Mouse (Mus musculus) neural tube, embryonic 11.5 days (tissue): ENCODE measurements around the gene Fam170b. TPM values are rescaled to one million over a fixed set of nuclear protein-coding genes. Genes with fewer than 3 reads are reported as not detected.

Experiments used
- ATAC-seq: fragments of 200-750 bp; cut with Nextera tagmentation; 2 replicates; pipeline ENCODE4 v1.8.0; 2017; ENCODE audit warnings: moderate number of reproducible peaks, mild to moderate bottlenecking, moderate TSS enrichment, moderate library complexity; ENCODE audit not compliant: insufficient read depth, low FRiP score, low TSS enrichment
- DNase-seq: peaks from one replicate; pipeline ENCODE4 v3.0.0-alpha.2; 2015; ENCODE audit warnings: low spot score
- H3K27ac ChIP-seq: fragments of 300-500 bp; sonication (generic); 2 replicates; pipeline ENCODE4 v1.5.1; 2014; ENCODE audit warnings: low read depth, mild to moderate bottlenecking, low read length
- H3K27me3 ChIP-seq: fragments of 300-500 bp; sonication (generic); 2 replicates; pipeline ENCODE4 v1.6.1; 2014; ENCODE audit warnings: mild to moderate bottlenecking, low read length, mixed read lengths; ENCODE audit not compliant: control insufficient read depth, insufficient read depth
- H3K36me3 ChIP-seq: fragments of 300-500 bp; sonication (generic); 2 replicates; pipeline ENCODE4 v1.6.1; 2014; ENCODE audit warnings: mild to moderate bottlenecking, low read length, moderate library complexity, mixed read lengths; ENCODE audit not compliant: control insufficient read depth, insufficient read depth
- H3K4me1 ChIP-seq: fragments of 300-500 bp; sonication (generic); 2 replicates; pipeline ENCODE4 v1.6.1; 2014; ENCODE audit warnings: low read length, mixed read lengths; ENCODE audit not compliant: control insufficient read depth, insufficient read depth
- H3K4me2 ChIP-seq: fragments of 300-500 bp; sonication (generic); 2 replicates; pipeline ENCODE4 v1.6.1; 2014; ENCODE audit warnings: low read depth, mild to moderate bottlenecking, moderate library complexity
- H3K4me3 ChIP-seq: fragments of 300-500 bp; sonication (generic); 2 replicates; pipeline ENCODE4 v1.5.1; 2014; ENCODE audit warnings: low read depth, low read length
- H3K9ac ChIP-seq: fragments of 300-500 bp; sonication (generic); 2 replicates; pipeline ENCODE4 v1.6.1; 2014; ENCODE audit warnings: mild to moderate bottlenecking, low read length
- H3K9me3 ChIP-seq: fragments of 300-500 bp; sonication (generic); 2 replicates; pipeline ENCODE4 v1.6.1; 2016; ENCODE audit warnings: low read length; ENCODE audit not compliant: control insufficient read depth
- WGBS: fragments of 180-500 bp; shearing (Covaris S2); extraction: QIAGEN DNeasy Blood & Tissue Kit; methylation state at CpG from one replicate; pipeline ENCODE4 v1.1.7; 2014; 5-methylcytosine and 5-hydroxymethylcytosine counted together
- polyA plus RNA-seq: library from polyadenylated mRNA; unstranded; fragments of >200 nt; fragmentation: Nextera tagmentation; extraction: Ambion mirVana; gene quantifications from 2 replicates; pipeline ENCODE4 v1.2.1, GENCODE M21; 2014

Gene Fam170b
- polyA plus RNA-seq, 1 experiment from 2014 or later, result not detected

DNA sequence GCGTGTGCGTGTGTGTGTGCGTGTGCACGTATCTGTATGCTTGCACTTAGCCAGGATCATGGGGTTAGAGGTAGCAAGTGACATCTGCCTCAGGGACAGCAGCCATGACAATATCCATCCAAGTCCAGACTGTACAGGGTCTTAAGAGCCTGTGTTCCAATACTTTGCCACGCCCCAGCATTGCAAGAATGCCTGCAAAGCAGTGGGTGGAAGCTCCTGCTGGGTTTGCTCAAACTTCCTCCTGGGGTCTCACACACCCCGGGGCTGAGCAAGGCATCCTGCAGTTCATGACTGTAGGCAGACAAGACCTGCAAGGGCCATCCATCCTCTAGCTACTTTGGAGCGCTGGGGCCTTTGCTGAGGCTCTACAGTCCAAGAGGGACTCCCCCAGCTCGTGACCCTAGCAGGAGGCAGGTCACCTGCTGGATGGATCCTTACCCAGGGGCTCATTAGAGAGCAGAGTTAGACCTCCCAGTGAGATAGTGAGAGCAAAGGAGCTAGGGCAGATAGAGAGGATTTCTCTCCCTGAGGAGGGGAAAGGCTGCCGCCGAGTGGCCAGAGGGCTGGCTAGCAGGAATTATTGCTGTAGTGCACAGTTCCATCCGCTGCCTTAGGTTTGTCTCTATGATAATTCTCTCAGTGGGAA, 32.6 kb upstream of the Fam170b start:
- ATAC-seq, result no peak
- DNase-seq, result peak; percentile 46
- Histone ChIP-seq H3K4me1 (no peaks in the 10 kb centered on the region), H3K9me3 (no peaks in the 10 kb centered on the region), H3K27me3 (no peaks in the 10 kb centered on the region), H3K27ac (no peak overlapping the region), H3K9ac (no peak overlapping the region), H3K4me2 (no peak overlapping the region), H3K4me3 (no peak overlapping the region), H3K36me3 (no peaks in the 10 kb centered on the region)
- 63% methylated on average over 11 of the region's 11 CpGs for WGBS

DNA sequence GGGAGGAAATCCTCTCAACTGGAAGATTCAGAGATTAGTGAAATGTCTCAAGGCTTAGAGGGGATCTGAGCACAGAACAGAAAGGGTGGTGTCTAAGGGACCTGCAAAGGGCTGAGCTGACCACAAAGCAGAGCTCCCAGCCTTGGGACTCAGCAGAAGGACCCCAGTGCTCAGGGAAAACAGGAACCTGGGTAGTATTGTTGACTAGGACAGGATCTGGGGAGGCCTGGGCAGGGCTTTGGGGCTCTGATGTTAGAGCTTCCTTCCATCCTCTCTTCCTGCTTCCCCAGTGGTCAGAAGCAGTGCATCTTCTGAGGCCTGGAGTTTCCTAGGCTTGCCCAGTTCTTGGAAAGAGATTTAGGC, 32.1 kb upstream of the Fam170b start:
- no peak overlapping the region for H3K27ac ChIP-seq
- ATAC-seq (no peak), DNase-seq (no peak)
- H3K9ac ChIP-seq, result no peak overlapping the region
- no peaks in the 10 kb centered on the region for H3K36me3 ChIP-seq
- H3K4me1 ChIP-seq, result no peaks in the 10 kb centered on the region
- no peak overlapping the region for H3K4me2 ChIP-seq
- H3K4me3 ChIP-seq, result no peak overlapping the region
- no peaks in the 10 kb centered on the region for H3K27me3 ChIP-seq
- H3K9me3 ChIP-seq, result no peaks in the 10 kb centered on the region

DNA sequence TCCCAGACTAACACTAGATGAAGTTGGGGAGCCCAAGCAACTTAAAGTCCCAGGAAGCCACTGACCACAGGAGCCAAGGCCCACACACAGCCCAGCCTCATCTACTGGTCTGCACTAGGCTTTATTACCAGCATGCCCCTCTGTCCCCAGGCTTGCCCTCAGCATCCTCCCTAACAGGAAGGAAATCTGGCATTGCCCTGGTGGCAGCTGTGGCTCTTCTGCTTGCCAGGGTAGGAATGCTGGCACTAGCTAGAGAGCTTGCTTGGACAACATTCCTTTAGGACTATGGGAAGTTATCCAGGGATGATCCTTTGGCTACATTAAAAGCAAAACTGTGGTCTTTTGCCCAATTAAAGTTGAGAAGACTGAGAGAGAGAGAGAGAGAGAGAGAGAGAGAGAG, 23.7 kb upstream of the Fam170b start:
- ATAC-seq, result no peak
- H3K27me3 ChIP-seq, result no peaks in the 10 kb centered on the region
- H3K9me3 ChIP-seq, result no peaks in the 10 kb centered on the region
- H3K4me2 ChIP-seq, result no peak overlapping the region
- H3K4me3 ChIP-seq, result no peak overlapping the region
- DNase-seq, result no peak
- no peak overlapping the region for H3K27ac ChIP-seq
- H3K36me3 ChIP-seq, result no peaks in the 10 kb centered on the region
- no peak overlapping the region for H3K9ac ChIP-seq
- H3K4me1 ChIP-seq, result no peaks in the 10 kb centered on the region

DNA sequence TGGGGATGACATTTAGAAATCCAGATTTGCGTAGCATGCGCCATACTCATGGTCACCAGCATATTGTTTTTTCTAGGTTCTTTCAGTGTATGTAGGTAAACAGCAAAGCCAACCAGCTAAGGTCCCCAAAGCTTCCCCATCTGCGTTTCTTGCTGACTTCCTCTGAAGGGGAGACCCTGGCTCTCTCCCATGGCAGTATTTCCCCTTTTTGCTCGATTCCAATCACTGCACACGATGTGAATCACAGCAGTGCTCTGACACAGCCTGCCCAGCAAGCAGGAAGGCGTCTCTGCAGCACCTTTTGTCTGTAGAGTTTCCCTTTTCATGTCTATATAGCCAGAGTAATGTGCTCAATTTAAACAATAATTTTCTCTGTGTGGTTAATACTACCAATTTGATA, 21.3 kb upstream of the Fam170b start:
- 87% methylated on average over 6 of the region's 6 CpGs for WGBS
- DNase-seq, result no peak
- Histone ChIP-seq H3K9me3 (no peaks in the 10 kb centered on the region), H3K27ac (no peak overlapping the region), H3K4me3 (no peak overlapping the region), H3K4me1 (no peaks in the 10 kb centered on the region), H3K9ac (no peak overlapping the region), H3K4me2 (no peak overlapping the region), H3K36me3 (no peaks in the 10 kb centered on the region), H3K27me3 (no peaks in the 10 kb centered on the region)
- ATAC-seq, result no peak

DNA sequence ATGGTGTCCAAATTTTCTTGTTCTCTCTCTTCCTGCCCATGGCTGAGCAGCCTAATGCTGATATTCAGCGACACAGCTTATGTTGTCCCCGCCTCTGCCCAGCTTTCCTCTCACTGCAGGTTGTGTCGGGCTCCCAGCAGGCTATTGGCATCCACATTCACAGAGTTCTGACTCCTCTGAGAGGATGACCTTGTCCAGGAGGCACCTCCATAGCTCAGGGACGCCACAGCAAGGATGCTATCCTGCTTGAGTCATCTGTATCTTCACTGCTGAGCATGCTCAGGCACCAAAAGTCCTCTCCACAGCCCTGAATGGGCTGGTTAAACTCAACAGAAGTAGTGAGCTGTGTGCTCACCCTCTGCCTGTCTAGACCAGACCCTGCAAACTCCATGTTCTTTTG, 18.8 kb upstream of the Fam170b start:
- 72% methylated on average over 4 of the region's 4 CpGs for WGBS
- no peak overlapping the region for H3K9ac ChIP-seq
- no peak for ATAC-seq

DNA sequence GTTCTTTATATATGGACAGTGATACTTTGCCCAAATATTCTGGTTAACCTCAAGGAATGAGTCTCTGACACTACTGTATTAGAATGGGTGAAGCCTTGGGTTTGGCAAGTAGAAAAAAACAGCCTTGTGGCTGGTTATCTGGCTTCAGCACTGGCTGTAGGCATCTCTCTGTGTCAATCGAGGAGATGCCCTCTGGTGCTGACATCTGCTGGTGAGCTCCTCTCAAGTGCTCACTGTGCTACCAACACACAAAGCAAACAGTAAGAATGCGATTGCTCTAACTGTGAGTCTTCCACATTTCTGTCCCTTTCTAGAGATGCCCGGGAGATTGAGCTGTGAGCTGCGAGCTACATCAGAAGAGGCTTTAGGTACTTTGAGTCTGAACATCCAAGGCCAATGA, 17.2 kb upstream of the Fam170b start:
- no peaks in the 10 kb centered on the region for H3K9me3 ChIP-seq
- no peak overlapping the region for H3K9ac ChIP-seq
- H3K4me1 ChIP-seq, result no peaks in the 10 kb centered on the region
- DNase-seq, result no peak
- 87% methylated on average over 4 of the region's 4 CpGs for WGBS
- no peak for ATAC-seq
- no peak overlapping the region for H3K4me3 ChIP-seq
- H3K36me3 ChIP-seq, result no peaks in the 10 kb centered on the region
- no peak overlapping the region for H3K4me2 ChIP-seq
- H3K27me3 ChIP-seq, result no peaks in the 10 kb centered on the region
- H3K27ac ChIP-seq, result no peak overlapping the region

More for the DNA sequence above, 18.8 kb upstream of the Fam170b start:
- H3K4me3 ChIP-seq, result no peak overlapping the region
- no peaks in the 10 kb centered on the region for H3K9me3 ChIP-seq
- no peak overlapping the region for H3K27ac ChIP-seq
- H3K36me3 ChIP-seq, result no peaks in the 10 kb centered on the region
- DNase-seq, result no peak
- H3K4me2 ChIP-seq, result no peak overlapping the region
- no peaks in the 10 kb centered on the region for H3K27me3 ChIP-seq
- H3K4me1 ChIP-seq, result no peaks in the 10 kb centered on the region

DNA sequence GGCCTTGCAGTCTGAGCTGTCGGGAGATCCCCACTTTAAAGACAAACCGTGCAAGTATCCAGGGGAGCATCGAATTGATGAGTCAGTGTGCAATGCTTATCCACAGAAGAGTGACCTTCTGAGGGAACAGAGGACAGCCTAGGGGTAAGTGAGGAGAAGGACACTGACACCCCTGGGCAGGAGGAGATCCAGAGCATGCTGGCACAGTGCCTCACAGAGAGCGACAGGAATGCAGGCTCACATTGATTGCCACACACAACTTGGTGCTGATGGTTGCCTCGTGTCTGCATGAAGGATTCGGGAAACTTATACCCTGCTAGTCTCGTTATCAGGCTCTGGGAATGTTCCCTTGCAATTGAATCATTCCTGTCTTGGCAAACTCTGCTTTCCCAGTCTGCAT, 16.5 kb upstream of the Fam170b start:
- DNase-seq, result no peak
- Histone ChIP-seq H3K27ac (no peak overlapping the region), H3K9me3 (no peaks in the 10 kb centered on the region), H3K4me2 (no peak overlapping the region), H3K9ac (no peak overlapping the region), H3K4me3 (no peak overlapping the region), H3K27me3 (no peaks in the 10 kb centered on the region), H3K36me3 (no peaks in the 10 kb centered on the region), H3K4me1 (no peaks in the 10 kb centered on the region)
- WGBS, result 73% methylated on average over 7 of the region's 7 CpGs
- no peak for ATAC-seq

DNA sequence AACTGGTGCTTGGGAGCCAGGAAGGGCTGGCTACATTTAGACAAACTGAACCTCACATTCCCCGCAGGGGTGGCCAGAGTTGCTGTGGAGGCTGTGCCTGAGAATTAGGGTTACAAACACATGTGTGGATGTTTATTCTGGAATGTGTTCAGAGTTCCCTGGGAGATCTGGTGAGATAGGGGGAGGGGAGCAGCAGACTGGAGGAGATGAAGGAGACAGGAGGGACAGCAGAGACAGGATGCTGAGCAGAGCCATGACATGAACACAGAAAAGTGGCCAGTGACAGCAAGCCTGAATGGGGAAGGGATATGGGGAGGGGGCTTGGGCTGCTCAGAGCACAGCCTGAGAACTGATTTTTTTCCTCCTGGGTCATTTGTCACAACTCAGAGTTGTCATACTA, 14.5 kb upstream of the Fam170b start:
- no peak overlapping the region for H3K4me2 ChIP-seq
- 52% methylated on average over 1 of the region's 1 CpGs for WGBS
- H3K4me3 ChIP-seq, result no peak overlapping the region
- H3K27ac ChIP-seq, result no peak overlapping the region
- H3K27me3 ChIP-seq, result no peaks in the 10 kb centered on the region
- no peak for ATAC-seq
- H3K4me1 ChIP-seq, result no peaks in the 10 kb centered on the region
- no peaks in the 10 kb centered on the region for H3K9me3 ChIP-seq
- no peaks in the 10 kb centered on the region for H3K36me3 ChIP-seq
- no peak overlapping the region for H3K9ac ChIP-seq
- peak; percentile 18 for DNase-seq

DNA sequence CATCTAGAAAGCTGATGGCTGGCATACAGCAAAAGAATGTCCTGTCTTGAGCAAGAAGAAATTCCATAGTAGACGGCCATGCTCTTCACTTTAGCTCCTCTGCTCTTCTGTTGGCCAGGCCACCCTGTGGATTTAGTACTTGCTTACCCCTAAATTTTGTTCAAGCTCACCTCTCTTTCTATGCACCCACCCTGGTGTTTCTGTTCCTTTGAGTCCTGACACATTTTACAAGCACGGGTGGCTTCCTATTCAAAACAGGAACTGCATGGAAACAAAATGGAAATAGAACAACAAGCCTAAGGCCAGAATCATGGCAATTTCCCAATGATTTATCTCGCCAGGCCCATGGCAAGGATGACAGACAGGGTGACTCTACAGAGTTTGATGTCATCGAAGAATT, 10.9 kb upstream of the Fam170b start:
- Histone ChIP-seq H3K9ac (no peak overlapping the region), H3K4me1 (no peaks in the 10 kb centered on the region; the same call in 1 of the 2 replicates), H3K4me2 (no peak overlapping the region), H3K36me3 (no peaks in the 10 kb centered on the region), H3K9me3 (no peaks in the 10 kb centered on the region), H3K27ac (no peak overlapping the region), H3K4me3 (no peak overlapping the region), H3K27me3 (no peaks in the 10 kb centered on the region)
- ATAC-seq (no peak), DNase-seq (no peak)
- 83% methylated on average over 4 of the region's 4 CpGs for WGBS
